Mouse (Mus musculus) forebrain, embryonic 15.5 days (tissue): ENCODE measurements around the gene Ric8b. TPM values are rescaled to one million over a fixed set of nuclear protein-coding genes. Genes with fewer than 3 reads are reported as not detected.

ENCODE experiments used
- ATAC-seq: fragments of 200-750 bp; cut with Nextera tagmentation; replicated peaks from 2 replicates; pipeline ENCODE4 v1.8.0; 2017; ENCODE audit warnings: mild to moderate bottlenecking, moderate TSS enrichment, moderate library complexity
- H3K27ac ChIP-seq: fragments of 300-500 bp; sonication (generic); replicated peaks from 2 replicates; pipeline ENCODE4 v1.5.1; 2015; ENCODE audit warnings: mild to moderate bottlenecking, inconsistent platforms
- H3K27me3 ChIP-seq: fragments of 300-500 bp; sonication (generic); 2 replicates; pipeline ENCODE4 v1.6.1; 2015; ENCODE audit warnings: inconsistent platforms
- H3K36me3 ChIP-seq: fragments of 300-500 bp; sonication (generic); 2 replicates; pipeline ENCODE4 v1.6.1; 2015; ENCODE audit warnings: mild to moderate bottlenecking, inconsistent platforms
- H3K4me1 ChIP-seq: fragments of 300-500 bp; sonication (generic); 2 replicates; pipeline ENCODE4 v1.6.1; 2015; ENCODE audit warnings: inconsistent platforms
- H3K4me2 ChIP-seq: fragments of 300-500 bp; sonication (generic); replicated peaks from 2 replicates; pipeline ENCODE4 v1.6.1; 2015; ENCODE audit warnings: mild to moderate bottlenecking, inconsistent platforms
- H3K4me3 ChIP-seq: fragments of 300-500 bp; sonication (generic); 2 replicates; pipeline ENCODE4 v1.5.1; 2015; ENCODE audit warnings: mild to moderate bottlenecking, inconsistent platforms
- H3K9ac ChIP-seq: fragments of 300-500 bp; sonication (generic); replicated peaks from 2 replicates; pipeline ENCODE4 v1.6.1; 2015; ENCODE audit warnings: mild to moderate bottlenecking, inconsistent platforms
- H3K9me3 ChIP-seq: fragments of 300-500 bp; sonication (generic); 2 replicates; pipeline ENCODE4 v1.6.1; 2016; ENCODE audit warnings: inconsistent platforms
- WGBS: fragments of 180-500 bp; shearing (Covaris S2); methylation state at CpG from one replicate; pipeline ENCODE4 v1.1.7; 2015; ENCODE audit warnings: mixed read lengths; 5-methylcytosine and 5-hydroxymethylcytosine counted together
- polyA plus RNA-seq: library from polyadenylated mRNA; unstranded; fragments of >200 nt; fragmentation: Nextera tagmentation; extraction: Ambion mirVana; gene quantifications from 2 replicates; pipeline ENCODE4 v1.2.1, GENCODE M21; 2015

Ric8b gene
- polyA plus RNA-seq, 1 experiment from 2014 or later, result 43.6 TPM

- Histone ChIP-seq H3K4me1 (peaks cover 28% of the 10 kb centered on the region), H3K27ac (no peak overlapping the region), H3K4me2 (no peak overlapping the region), H3K4me3 (no peak overlapping the region), H3K9me3 (no peaks in the 10 kb centered on the region), H3K27me3 (no peaks in the 10 kb centered on the region), H3K36me3 (peaks cover 21% of the 10 kb centered on the region), H3K9ac (no peak overlapping the region)
- WGBS, result 30% methylated on average over 12 of the region's 12 CpGs
- ATAC-seq, result no peak
These were observed 51.7 kb downstream of the Ric8b start for GRCm38 (mm10) chr10:84968852-84969704.

- no peak for ATAC-seq
- 90% methylated on average over 4 of the region's 4 CpGs for WGBS
- H3K9me3 ChIP-seq, result no peaks in the 10 kb centered on the region
- no peak overlapping the region for H3K9ac ChIP-seq
- peaks cover 29% of the 10 kb centered on the region for H3K36me3 ChIP-seq
- no peak overlapping the region for H3K27ac ChIP-seq
- H3K4me3 ChIP-seq, result no peak overlapping the region
- H3K27me3 ChIP-seq, result no peaks in the 10 kb centered on the region
- H3K4me2 ChIP-seq, result no peak overlapping the region
- peaks cover 11% of the 10 kb centered on the region for H3K4me1 ChIP-seq
These were observed 57.8 kb downstream of the Ric8b start for GRCm38 (mm10) chr10:84975264-84975663.

- WGBS, result 29% methylated on average over 8 of the region's 8 CpGs
- peak; percentile 66; the same call in 1 of the 2 replicates for ATAC-seq
These were observed 59.4 kb downstream of the Ric8b start for GRCm38 (mm10) chr10:84976588-84977351.

GRCm38 (mm10) chr10:84980291-84980690, 62.9 kb downstream of the Ric8b start:
- Histone ChIP-seq H3K27ac (no peak overlapping the region), H3K9me3 (no peaks in the 10 kb centered on the region), H3K4me2 (no peak overlapping the region), H3K36me3 (peaks cover 31% of the 10 kb centered on the region), H3K9ac (no peak overlapping the region), H3K27me3 (no peaks in the 10 kb centered on the region), H3K4me1 (peaks cover 11% of the 10 kb centered on the region), H3K4me3 (no peak overlapping the region)
- 93% methylated on average over 5 of the region's 5 CpGs for WGBS
- no peak for ATAC-seq

More at GRCm38 (mm10) chr10:84976588-84977351, 59.4 kb downstream of the Ric8b start:
- Histone ChIP-seq H3K4me1 (peaks cover 11% of the 10 kb centered on the region), H3K27ac (peak overlapping the region; percentile 42), H3K4me2 (no peak overlapping the region), H3K9me3 (no peaks in the 10 kb centered on the region), H3K9ac (no peak overlapping the region), H3K36me3 (peaks cover 24% of the 10 kb centered on the region), H3K4me3 (no peak overlapping the region), H3K27me3 (no peaks in the 10 kb centered on the region)

- peaks cover 31% of the 10 kb centered on the region for H3K36me3 ChIP-seq
- H3K4me3 ChIP-seq, result no peak overlapping the region
- peaks cover 6% of the 10 kb centered on the region for H3K4me1 ChIP-seq
- no peak overlapping the region for H3K4me2 ChIP-seq
- no peak overlapping the region for H3K27ac ChIP-seq
- WGBS, result 95% methylated on average over 2 of the region's 2 CpGs
- no peak for ATAC-seq
- no peaks in the 10 kb centered on the region for H3K9me3 ChIP-seq
- H3K9ac ChIP-seq, result no peak overlapping the region
- no peaks in the 10 kb centered on the region for H3K27me3 ChIP-seq
These were observed 64.0 kb downstream of the Ric8b start for GRCm38 (mm10) chr10:84981441-84981840.

GRCm38 (mm10) chr10:84982675-84983074, 65.3 kb downstream of the Ric8b start:
- Histone ChIP-seq H3K27me3 (no peaks in the 10 kb centered on the region), H3K9ac (no peak overlapping the region), H3K27ac (no peak overlapping the region), H3K4me2 (no peak overlapping the region), H3K4me1 (no peaks in the 10 kb centered on the region), H3K4me3 (no peak overlapping the region), H3K9me3 (no peaks in the 10 kb centered on the region), H3K36me3 (peaks cover 31% of the 10 kb centered on the region)
- no peak for ATAC-seq
- WGBS, result 90% methylated on average over 7 of the region's 7 CpGs

- Histone ChIP-seq H3K4me2 (no peak overlapping the region), H3K27me3 (no peaks in the 10 kb centered on the region), H3K9ac (no peak overlapping the region), H3K4me3 (no peak overlapping the region), H3K4me1 (no peaks in the 10 kb centered on the region), H3K36me3 (peaks cover 16% of the 10 kb centered on the region), H3K27ac (no peak overlapping the region), H3K9me3 (no peaks in the 10 kb centered on the region)
- ATAC-seq, result no peak
- WGBS, result 67% methylated on average over 9 of the region's 9 CpGs
These were observed 68.5 kb downstream of the Ric8b start for GRCm38 (mm10) chr10:84985956-84986355.

DNA sequence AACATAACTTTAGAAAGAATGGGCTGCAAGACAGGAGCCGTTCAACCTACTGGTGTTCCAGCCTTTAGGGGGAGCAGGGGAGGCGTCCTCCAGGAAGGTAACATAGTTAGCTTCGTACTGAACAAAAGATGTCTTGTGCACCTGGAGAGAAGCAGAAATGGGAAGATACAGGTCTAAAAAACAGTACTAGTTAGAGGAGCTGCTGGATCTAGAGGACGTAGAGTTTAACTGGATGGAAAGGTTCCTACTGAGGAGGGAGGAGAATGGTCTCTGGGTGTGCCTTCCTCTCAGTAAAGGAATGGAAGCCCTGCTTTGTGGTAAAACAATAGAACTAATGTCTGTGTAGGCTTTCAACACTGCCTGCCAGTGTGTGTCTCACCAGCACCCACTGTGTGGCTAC, 70.2 kb downstream of the Ric8b start:
- H3K27me3 ChIP-seq, result no peaks in the 10 kb centered on the region
- H3K9me3 ChIP-seq, result no peaks in the 10 kb centered on the region
- peaks cover 12% of the 10 kb centered on the region for H3K36me3 ChIP-seq
- H3K9ac ChIP-seq, result no peak overlapping the region
- no peak overlapping the region for H3K4me2 ChIP-seq
- ATAC-seq, result no peak
- H3K4me3 ChIP-seq, result no peak overlapping the region
- no peaks in the 10 kb centered on the region for H3K4me1 ChIP-seq
- 72% methylated on average over 4 of the region's 4 CpGs for WGBS
- no peak overlapping the region for H3K27ac ChIP-seq

DNA sequence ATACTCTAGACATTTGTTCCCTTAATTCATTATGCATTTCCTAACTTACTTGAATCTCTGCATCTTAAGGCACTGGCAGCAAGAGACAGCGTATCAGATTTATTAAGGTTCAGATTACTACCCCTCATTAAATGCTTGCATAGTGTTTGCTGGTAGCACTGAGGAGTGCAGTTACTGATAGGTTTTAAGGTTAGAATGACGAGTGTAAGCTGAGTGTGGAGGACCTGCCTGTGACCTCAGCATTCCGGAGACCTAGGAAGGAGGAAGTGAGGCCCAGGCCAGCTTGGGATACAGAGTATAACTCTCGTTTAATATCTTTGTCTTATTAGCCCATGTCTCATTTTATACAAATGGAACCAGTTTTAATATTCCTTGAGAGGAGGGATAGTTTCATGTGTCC, 71.2 kb downstream of the Ric8b start:
- H3K27ac ChIP-seq, result no peak overlapping the region
- no peak overlapping the region for H3K4me2 ChIP-seq
- H3K4me3 ChIP-seq, result no peak overlapping the region
- no peaks in the 10 kb centered on the region for H3K4me1 ChIP-seq
- H3K9me3 ChIP-seq, result no peaks in the 10 kb centered on the region
- H3K36me3 ChIP-seq, result peaks cover 2% of the 10 kb centered on the region; the same call in 1 of the 2 replicates
- no peak for ATAC-seq
- 84% methylated on average over 4 of the region's 4 CpGs for WGBS
- no peak overlapping the region for H3K9ac ChIP-seq
- H3K27me3 ChIP-seq, result no peaks in the 10 kb centered on the region

DNA sequence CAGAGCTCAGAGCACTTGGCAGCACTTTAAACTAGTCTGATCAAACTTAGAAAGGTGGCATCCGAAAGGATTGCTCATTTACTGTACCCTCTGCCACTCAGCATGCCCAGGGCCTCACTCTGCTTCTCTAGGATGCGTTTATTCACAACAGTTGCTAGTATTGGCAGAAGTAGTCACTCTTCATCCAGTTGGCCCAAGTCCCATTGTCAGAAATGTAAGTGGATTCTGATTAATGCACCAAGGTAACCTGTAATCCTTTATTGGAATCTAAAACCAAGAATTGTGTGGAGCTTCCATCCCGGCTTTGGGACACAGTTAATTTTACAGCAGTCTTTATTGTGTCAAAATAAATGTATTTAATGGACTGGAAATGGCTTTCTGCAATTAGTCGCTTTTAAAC, 76.9 kb downstream of the Ric8b start:
- no peak overlapping the region for H3K27ac ChIP-seq
- WGBS, result 28% methylated on average over 4 of the region's 4 CpGs

GRCm38 (mm10) chr10:84994971-84995370, 77.6 kb downstream of the Ric8b start:
- no peak for ATAC-seq
- Histone ChIP-seq H3K27ac (no peak overlapping the region), H3K4me1 (no peaks in the 10 kb centered on the region)

More for the DNA sequence above, 76.9 kb downstream of the Ric8b start:
- Histone ChIP-seq H3K4me3 (no peak overlapping the region), H3K9me3 (no peaks in the 10 kb centered on the region), H3K4me2 (no peak overlapping the region), H3K9ac (no peak overlapping the region), H3K36me3 (no peaks in the 10 kb centered on the region), H3K27me3 (no peaks in the 10 kb centered on the region), H3K4me1 (no peaks in the 10 kb centered on the region)
- no peak for ATAC-seq

GRCm38 (mm10) chr10:84996366-84996765, 79.0 kb downstream of the Ric8b start:
- H3K4me3 ChIP-seq, result no peak overlapping the region
- no peak for ATAC-seq
- H3K4me1 ChIP-seq, result no peaks in the 10 kb centered on the region
- H3K36me3 ChIP-seq, result no peaks in the 10 kb centered on the region
- H3K9ac ChIP-seq, result no peak overlapping the region
- H3K27me3 ChIP-seq, result no peaks in the 10 kb centered on the region
- no peaks in the 10 kb centered on the region for H3K9me3 ChIP-seq
- WGBS, result 85% methylated on average over 6 of the region's 6 CpGs
- no peak overlapping the region for H3K4me2 ChIP-seq
- H3K27ac ChIP-seq, result no peak overlapping the region

More at GRCm38 (mm10) chr10:84994971-84995370, 77.6 kb downstream of the Ric8b start:
- Histone ChIP-seq H3K9me3 (no peaks in the 10 kb centered on the region), H3K36me3 (no peaks in the 10 kb centered on the region), H3K4me3 (no peak overlapping the region), H3K4me2 (no peak overlapping the region), H3K9ac (no peak overlapping the region), H3K27me3 (no peaks in the 10 kb centered on the region)
- 92% methylated on average over 3 of the region's 3 CpGs for WGBS
